Mouse (Mus musculus) heart, postnatal 25 days (tissue): ENCODE data around the gene Farp2. TPM values are rescaled to one million over a fixed set of nuclear protein-coding genes. Genes with fewer than 3 reads are reported as not detected.

ENCODE experiments used
- DNase-seq: peaks from one replicate; pipeline ENCODE4 v3.0.0; 2022; ENCODE audit warnings: low spot score
- intact Hi-C: fragments of 180-260 bp; cut with DNase I; formaldehyde crosslinking; loops from one replicate; pipeline ENCODE4 v1.15.1; 2025
- total RNA-seq, 2 experiments: library from RNA; stranded (reverse); gene quantifications; 2 replicates each; pipeline ENCODE4 v1.2.3; 2021

Farp2 gene
- total RNA-seq, 2 experiments from 2014 or later: 18.2 to 18.8 TPM

- no peak for DNase-seq
- intact Hi-C loops: no loop called here
Measured at GRCm38 (mm10) chr1:93543196-93543595, 31.3 kb downstream of the Farp2 start.

- intact Hi-C loops: no loop called here
- no peak for DNase-seq
Measured at GRCm38 (mm10) chr1:93547286-93547685, 35.4 kb downstream of the Farp2 start.

GRCm38 (mm10) chr1:93551427-93551826 lies 39.5 kb downstream of the Farp2 start:
- intact Hi-C loops: no loop called here
- DNase-seq: no peak

- intact Hi-C loops: no loop called here
- DNase-seq: no peak
Measured at GRCm38 (mm10) chr1:93563224-93563623, 51.3 kb downstream of the Farp2 start.

- no peak for DNase-seq
- intact Hi-C loops: no loop called here
Measured at GRCm38 (mm10) chr1:93563649-93564048, 51.8 kb downstream of the Farp2 start.

- no peak for DNase-seq
- intact Hi-C loops: no loop called here
Measured at GRCm38 (mm10) chr1:93564781-93565180, 52.9 kb downstream of the Farp2 start.

- no peak for DNase-seq
- intact Hi-C loops: no loop called here
Measured at GRCm38 (mm10) chr1:93567013-93567412, 55.1 kb downstream of the Farp2 start.

GRCm38 (mm10) chr1:93567717-93568497 lies 56.0 kb downstream of the Farp2 start:
- DNase-seq: no peak
- intact Hi-C loops: no loop called here

GRCm38 (mm10) chr1:93577066-93577465 lies 65.2 kb downstream of the Farp2 start:
- no peak for DNase-seq
- intact Hi-C loops: no loop called here

GRCm38 (mm10) chr1:93577861-93578260 lies 66.0 kb downstream of the Farp2 start:
- DNase-seq: no peak
- intact Hi-C loops: no loop called here

- DNase-seq: no peak
- intact Hi-C loops: no loop called here
Measured at GRCm38 (mm10) chr1:93581545-93581944, 69.7 kb downstream of the Farp2 start.

- no peak for DNase-seq
- intact Hi-C loops: no loop called here
Measured at GRCm38 (mm10) chr1:93588346-93588745, 76.5 kb downstream of the Farp2 start.

GRCm38 (mm10) chr1:93593960-93594359 lies 82.1 kb downstream of the Farp2 start:
- intact Hi-C loops: no loop called here
- DNase-seq: no peak

GRCm38 (mm10) chr1:93595916-93596315 lies 84.0 kb downstream of the Farp2 start:
- intact Hi-C loops: no loop called here
- no peak for DNase-seq

- intact Hi-C loops: no loop called here
- DNase-seq: no peak
Measured at GRCm38 (mm10) chr1:93602911-93603310, 91.0 kb downstream of the Farp2 start.

GRCm38 (mm10) chr1:93603921-93604320 lies 92.0 kb downstream of the Farp2 start:
- DNase-seq: no peak
- intact Hi-C loops: no loop called here

GRCm38 (mm10) chr1:93607090-93608083 lies 95.5 kb downstream of the Farp2 start:
- intact Hi-C loops: no loop called here
- no peak for DNase-seq

GRCm38 (mm10) chr1:93608696-93609245 lies 96.9 kb downstream of the Farp2 start:
- intact Hi-C loops: no loop called here
- no peak for DNase-seq

GRCm38 (mm10) chr1:93609762-93610161 lies 97.9 kb downstream of the Farp2 start:
- intact Hi-C loops: no loop called here
- DNase-seq: no peak

GRCm38 (mm10) chr1:93618059-93618748 lies 106.3 kb downstream of the Farp2 start:
- no peak for DNase-seq
- intact Hi-C loops: no loop called here
